Mouse (Mus musculus): ENCODE measurements around the gene Myl12a. TPM values are rescaled to one million over a fixed set of nuclear protein-coding genes. Genes with fewer than 3 reads are reported as not detected.

Gene Myl12a
- polyA plus RNA-seq, 1 experiment from 2014 or later: 199 TPM

DNA sequence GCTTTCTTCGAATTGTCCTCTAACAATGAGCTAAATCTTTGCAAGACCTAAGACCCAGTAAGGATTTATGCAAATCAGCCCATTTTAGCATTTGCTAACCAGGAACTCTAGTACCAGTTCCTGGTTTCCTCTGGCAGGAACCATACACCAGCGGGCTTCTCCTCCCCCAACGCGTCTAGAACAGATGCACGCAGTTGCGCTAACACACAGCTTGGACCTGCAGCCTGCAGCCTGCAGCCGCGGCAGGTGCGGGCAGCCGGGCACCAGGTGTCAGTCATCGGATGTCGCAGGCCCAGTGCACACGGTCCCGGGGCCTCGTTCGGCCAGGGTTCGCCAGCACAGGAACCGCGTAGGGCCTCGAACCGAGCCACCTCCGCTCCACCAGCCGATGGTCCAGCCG, 12.7 kb downstream of the Myl12a start:
- TF ChIP-seq CTCF (IDR thresholded peaks at IDR 0.05; ENCODE audit: low read depth) (no peak), EP300 (IDR thresholded peaks at IDR 0.05; ENCODE audit: low read depth) (no peak)
- Histone ChIP-seq H3K36me3 (replicated peaks; ENCODE audit: insufficient read depth, low read length) (peaks cover 23% of the 10 kb centered on the region), H3K4me2 (ENCODE audit: low read depth, low read length) (peak overlapping the region; percentile 92), H3K27me3 (ENCODE audit: insufficient read depth, low read length) (no peaks in the 10 kb centered on the region), H3K9ac (replicated peaks) (peak overlapping the region; percentile 76), H3K4me3 (ENCODE audit: low read depth, low read length) (peak overlapping the region; percentile 84), H3K9me3 (ENCODE audit: low read length) (no peaks in the 10 kb centered on the region), H3K27ac (ENCODE audit: low read depth) (peak overlapping the region; percentile 90), H3K4me1 (ENCODE audit: insufficient read depth) (peaks cover 50% of the 10 kb centered on the region)
- peak; percentile 52 for ATAC-seq
- no peak for DNase-seq
- under 1% methylated on average over 24 of the region's 24 CpGs for WGBS (ENCODE audit: insufficient replicate concordance)

GRCm38 (mm10) chr17:70989430-70989829, 13.2 kb downstream of the Myl12a start:
- H3K9ac ChIP-seq (replicated peaks): peak overlapping the region; percentile 76
- H3K4me1 ChIP-seq (ENCODE audit: insufficient read depth): peaks cover 50% of the 10 kb centered on the region
- no peaks in the 10 kb centered on the region for H3K27me3 ChIP-seq (ENCODE audit: insufficient read depth, low read length)
- H3K36me3 ChIP-seq (replicated peaks; ENCODE audit: insufficient read depth, low read length): peaks cover 19% of the 10 kb centered on the region
- H3K9me3 ChIP-seq (ENCODE audit: low read length): no peaks in the 10 kb centered on the region
- peak overlapping the region; percentile 90 for H3K27ac ChIP-seq (ENCODE audit: low read depth)
- peak overlapping the region; percentile 92 for H3K4me2 ChIP-seq (ENCODE audit: low read depth, low read length)
- TF ChIP-seq EP300 (IDR thresholded peaks at IDR 0.05; ENCODE audit: low read depth) (no peak), CTCF (IDR thresholded peaks at IDR 0.05; ENCODE audit: low read depth) (no peak)
- peak overlapping the region; percentile 84 for H3K4me3 ChIP-seq (ENCODE audit: low read depth, low read length)
- DNase-seq: no peak
- no peak for ATAC-seq
- 21% methylated on average over 8 of the region's 8 CpGs for WGBS (ENCODE audit: insufficient replicate concordance)

- no peak overlapping the region for H3K27ac ChIP-seq (ENCODE audit: low read depth)
- peaks cover 45% of the 10 kb centered on the region for H3K4me1 ChIP-seq (ENCODE audit: insufficient read depth)
- DNase-seq (no peak), ATAC-seq (no peak)
- H3K9ac ChIP-seq (replicated peaks): no peak overlapping the region
- no peaks in the 10 kb centered on the region for H3K9me3 ChIP-seq (ENCODE audit: low read length)
- no peak overlapping the region for H3K4me3 ChIP-seq (ENCODE audit: low read depth, low read length)
- H3K36me3 ChIP-seq (replicated peaks; ENCODE audit: insufficient read depth, low read length): peaks cover 9% of the 10 kb centered on the region
- H3K4me2 ChIP-seq (ENCODE audit: low read depth, low read length): peak overlapping the region; percentile 92; the same call in 1 of the 2 replicates
- WGBS (ENCODE audit: insufficient replicate concordance): 81% methylated on average over 12 of the region's 12 CpGs
- no peaks in the 10 kb centered on the region for H3K27me3 ChIP-seq (ENCODE audit: insufficient read depth, low read length)
- TF ChIP-seq CTCF (IDR thresholded peaks at IDR 0.05; ENCODE audit: low read depth): no peak
- no peak for TF ChIP-seq EP300 (IDR thresholded peaks at IDR 0.05; ENCODE audit: low read depth)
Observed at GRCm38 (mm10) chr17:70988337-70988767, 14.3 kb downstream of the Myl12a start.

- no peak overlapping the region for H3K9ac ChIP-seq (replicated peaks)
- 74% methylated on average over 15 of the region's 15 CpGs for WGBS (ENCODE audit: insufficient replicate concordance)
- peaks cover 45% of the 10 kb centered on the region for H3K4me1 ChIP-seq (ENCODE audit: insufficient read depth)
- ATAC-seq: no peak
- peaks cover 8% of the 10 kb centered on the region for H3K36me3 ChIP-seq (replicated peaks; ENCODE audit: insufficient read depth, low read length)
- peak overlapping the region; percentile 20; the same call in 1 of the 2 replicates for H3K4me2 ChIP-seq (ENCODE audit: low read depth, low read length)
- H3K27ac ChIP-seq (ENCODE audit: low read depth): peak overlapping the region; percentile 20; the same call in 1 of the 2 replicates
- TF ChIP-seq CTCF (IDR thresholded peaks at IDR 0.05; ENCODE audit: low read depth): no peak
- no peak for TF ChIP-seq EP300 (IDR thresholded peaks at IDR 0.05; ENCODE audit: low read depth)
- H3K4me3 ChIP-seq (ENCODE audit: low read depth, low read length): no peak overlapping the region
- DNase-seq: no peak
- H3K27me3 ChIP-seq (ENCODE audit: insufficient read depth, low read length): no peaks in the 10 kb centered on the region
- H3K9me3 ChIP-seq (ENCODE audit: low read length): no peaks in the 10 kb centered on the region
Observed at GRCm38 (mm10) chr17:70986831-70987660, 15.6 kb downstream of the Myl12a start.

- TF ChIP-seq CTCF (IDR thresholded peaks at IDR 0.05; ENCODE audit: low read depth): no peak
- TF ChIP-seq EP300 (IDR thresholded peaks at IDR 0.05; ENCODE audit: low read depth): no peak
- 72% methylated on average over 6 of the region's 6 CpGs for WGBS (ENCODE audit: insufficient replicate concordance)
- peak overlapping the region; percentile 68 for H3K27ac ChIP-seq (ENCODE audit: low read depth)
- H3K9ac ChIP-seq (replicated peaks): no peak overlapping the region
- H3K4me1 ChIP-seq (ENCODE audit: insufficient read depth): peaks cover 43% of the 10 kb centered on the region
- 0 out of 2 replicates have a peak overlapping the region, but pooled peaks have one; percentile 33 for H3K4me2 ChIP-seq (ENCODE audit: low read depth, low read length)
- DNase-seq (no peak), ATAC-seq (no peak)
- H3K27me3 ChIP-seq (ENCODE audit: insufficient read depth, low read length): no peaks in the 10 kb centered on the region
- H3K4me3 ChIP-seq (ENCODE audit: low read depth, low read length): no peak overlapping the region
- H3K36me3 ChIP-seq (replicated peaks; ENCODE audit: insufficient read depth, low read length): peaks cover 14% of the 10 kb centered on the region
- no peaks in the 10 kb centered on the region for H3K9me3 ChIP-seq (ENCODE audit: low read length)
Observed at GRCm38 (mm10) chr17:70986355-70986740, 16.3 kb downstream of the Myl12a start.

GRCm38 (mm10) chr17:70985501-70986354, 16.9 kb downstream of the Myl12a start:
- 59% methylated on average over 15 of the region's 15 CpGs for WGBS (ENCODE audit: insufficient replicate concordance)
- ATAC-seq (peak; percentile 62), DNase-seq (peak; percentile 64)
- no peaks in the 10 kb centered on the region for H3K9me3 ChIP-seq (ENCODE audit: low read length)
- no peak overlapping the region for H3K9ac ChIP-seq (replicated peaks)
- H3K4me1 ChIP-seq (ENCODE audit: insufficient read depth): peaks cover 38% of the 10 kb centered on the region
- H3K27ac ChIP-seq (ENCODE audit: low read depth): peak overlapping the region; percentile 68
- no peaks in the 10 kb centered on the region for H3K27me3 ChIP-seq (ENCODE audit: insufficient read depth, low read length)
- H3K36me3 ChIP-seq (replicated peaks; ENCODE audit: insufficient read depth, low read length): peaks cover 18% of the 10 kb centered on the region
- 0 out of 2 replicates have a peak, but pooled peaks have one; percentile 22 for TF ChIP-seq EP300 (IDR thresholded peaks at IDR 0.05; ENCODE audit: low read depth)
- no peak for TF ChIP-seq CTCF (IDR thresholded peaks at IDR 0.05; ENCODE audit: low read depth)
- no peak overlapping the region for H3K4me3 ChIP-seq (ENCODE audit: low read depth, low read length)
- peak overlapping the region; percentile 33 for H3K4me2 ChIP-seq (ENCODE audit: low read depth, low read length)

Measured in liver, postnatal 0 days (tissue).